8 mouse cellular contexts compared by ENCODE assay signal in genomic region chr3:107740578-107741207, GRCm38 (mm10). TPM values are rescaled to one million over a fixed set of nuclear protein-coding genes. Genes with fewer than 3 reads are reported as not detected.
DNase-seq lines count a peak whose midpoint lies in the region; ATAC-seq and TF ChIP-seq lines count a peak whose summit lies in the region.

No protein-coding gene starts in this region.

- TF ChIP-seq EP300 in lung, postnatal 0 days (IDR thresholded peaks at IDR 0.05): no peak

- no peak overlapping the region for H3K4me2 ChIP-seq in lung, postnatal 0 days (replicated peaks; ENCODE audit: low read depth, low read length)
- no peak overlapping the region for H3K4me2 ChIP-seq in embryonic facial prominence, embryonic 12.5 days (replicated peaks)
- H3K4me2 ChIP-seq in kidney, embryonic 14.5 days (replicated peaks; ENCODE audit: low read depth, low read length): no peak overlapping the region
- no peak overlapping the region for H3K4me2 ChIP-seq in stomach, embryonic 14.5 days (replicated peaks; ENCODE audit: low read depth, low read length)

- peaks cover 19% of the 10 kb centered on the region; the same call in 1 of the 2 replicates for H3K4me1 ChIP-seq in lung, postnatal 0 days (ENCODE audit: insufficient read depth, low read depth, low read length)
- peaks cover 25% of the 10 kb centered on the region for H3K4me1 ChIP-seq in embryonic facial prominence, embryonic 12.5 days
- peaks cover 56% of the 10 kb centered on the region for H3K4me1 ChIP-seq in heart, embryonic 10.5 days
- peaks cover 31% of the 10 kb centered on the region for H3K4me1 ChIP-seq in kidney, embryonic 14.5 days (ENCODE audit: control insufficient read depth, insufficient read depth, low read length)
- H3K4me1 ChIP-seq in stomach, embryonic 14.5 days (ENCODE audit: control insufficient read depth, insufficient read depth, low read length): peaks cover 28% of the 10 kb centered on the region

- no peaks in the 10 kb centered on the region for H3K36me3 ChIP-seq in lung, postnatal 0 days (ENCODE audit: insufficient read depth, low read length)
- H3K36me3 ChIP-seq in embryonic facial prominence, embryonic 12.5 days: 0 out of 2 replicates have a peak, but pooled peaks cover 2% of the 10 kb centered on the region
- H3K36me3 ChIP-seq in heart, embryonic 10.5 days: peaks cover 24% of the 10 kb centered on the region
- 0 out of 2 replicates have a peak, but pooled peaks cover 4% of the 10 kb centered on the region for H3K36me3 ChIP-seq in kidney, embryonic 14.5 days (ENCODE audit: control insufficient read depth, insufficient read depth, low read length)
- no peaks in the 10 kb centered on the region for H3K36me3 ChIP-seq in stomach, embryonic 14.5 days (ENCODE audit: control insufficient read depth, insufficient read depth, low read length)

- H3K4me3 ChIP-seq in lung, postnatal 0 days (ENCODE audit: low read depth, low read length): no peak overlapping the region
- H3K4me3 ChIP-seq in embryonic facial prominence, embryonic 12.5 days: no peak overlapping the region
- H3K4me3 ChIP-seq in heart, embryonic 10.5 days: 0 out of 2 replicates have a peak overlapping the region, but pooled peaks have one; percentile 5
- no peak overlapping the region for H3K4me3 ChIP-seq in kidney, embryonic 14.5 days (ENCODE audit: low read length)
- H3K4me3 ChIP-seq in stomach, embryonic 14.5 days (ENCODE audit: low read depth, low read length): no peak overlapping the region

- no peak for TF ChIP-seq CTCF in lung, postnatal 0 days (IDR thresholded peaks at IDR 0.05)

- WGBS in lung, postnatal 0 days: 18% methylated on average over 6 of the region's 6 CpGs
- 7% methylated on average over 6 of the region's 6 CpGs for WGBS in embryonic facial prominence, embryonic 12.5 days
- WGBS in heart, embryonic 10.5 days: 8% methylated on average over 6 of the region's 6 CpGs
- WGBS in kidney, embryonic 14.5 days: 6% methylated on average over 6 of the region's 6 CpGs
- 6% methylated on average over 6 of the region's 6 CpGs for WGBS in stomach, embryonic 14.5 days

- peak; percentile 57 for DNase-seq in lung, postnatal 0 days (ENCODE audit: low spot score)
- DNase-seq in lung, postnatal 25 days (ENCODE audit: low spot score): no peak
- DNase-seq in heart, embryonic 10.5 days (ENCODE audit: low spot score): peak; percentile 92
- DNase-seq in mesoderm, embryonic 11.5 days (ENCODE audit: low read depth, low spot score): peak; percentile 89
- no peak for DNase-seq in layer of hippocampus, postnatal 36 days

- no peaks in the 10 kb centered on the region for H3K9me3 ChIP-seq in lung, postnatal 0 days (ENCODE audit: low read length)
- H3K9me3 ChIP-seq in embryonic facial prominence, embryonic 12.5 days: no peaks in the 10 kb centered on the region
- no peaks in the 10 kb centered on the region for H3K9me3 ChIP-seq in heart, embryonic 10.5 days
- no peaks in the 10 kb centered on the region for H3K9me3 ChIP-seq in kidney, embryonic 14.5 days (ENCODE audit: control insufficient read depth, low read length)
- H3K9me3 ChIP-seq in stomach, embryonic 14.5 days (ENCODE audit: control insufficient read depth, low read depth, low read length): no peaks in the 10 kb centered on the region

- no peak overlapping the region for H3K9ac ChIP-seq in lung, postnatal 0 days (replicated peaks; ENCODE audit: low read depth)
- H3K9ac ChIP-seq in embryonic facial prominence, embryonic 12.5 days: no peak overlapping the region
- no peak overlapping the region; the same call in 1 of the 2 replicates for H3K9ac ChIP-seq in kidney, embryonic 14.5 days (ENCODE audit: low read depth, low read length)
- no peak overlapping the region for H3K9ac ChIP-seq in stomach, embryonic 14.5 days (replicated peaks; ENCODE audit: low read depth, low read length)

- H3K27ac ChIP-seq in lung, postnatal 0 days (ENCODE audit: low read length): no peak overlapping the region
- H3K27ac ChIP-seq in embryonic facial prominence, embryonic 12.5 days: peak overlapping the region; percentile 80
- H3K27ac ChIP-seq in heart, embryonic 10.5 days: peak overlapping the region; percentile 82
- peak overlapping the region; percentile 85 for H3K27ac ChIP-seq in kidney, embryonic 14.5 days (ENCODE audit: low read depth, low read length)
- H3K27ac ChIP-seq in stomach, embryonic 14.5 days (ENCODE audit: low read length): peak overlapping the region; percentile 88

- H3K27me3 ChIP-seq in lung, postnatal 0 days (replicated peaks; ENCODE audit: insufficient read depth, low read length): no peaks in the 10 kb centered on the region
- H3K27me3 ChIP-seq in embryonic facial prominence, embryonic 12.5 days: no peaks in the 10 kb centered on the region
- no peaks in the 10 kb centered on the region for H3K27me3 ChIP-seq in heart, embryonic 10.5 days (ENCODE audit: insufficient read depth, poor library complexity, severe bottlenecking)
- H3K27me3 ChIP-seq in kidney, embryonic 14.5 days (ENCODE audit: control insufficient read depth, insufficient read depth, low read length): no peaks in the 10 kb centered on the region
- H3K27me3 ChIP-seq in stomach, embryonic 14.5 days (ENCODE audit: control insufficient read depth, insufficient read depth, low read length): no peaks in the 10 kb centered on the region

- ATAC-seq in lung, postnatal 0 days: peak; percentile 70
- ATAC-seq in embryonic facial prominence, embryonic 12.5 days (ENCODE audit: insufficient number of reproducible peaks, insufficient read depth, low FRiP score, low TSS enrichment): peak; percentile 85; the same call in 1 of the 2 replicates
- peak; percentile 93 for ATAC-seq in kidney, embryonic 14.5 days (ENCODE audit: low FRiP score, low TSS enrichment)
- peak; percentile 90 for ATAC-seq in stomach, embryonic 14.5 days (ENCODE audit: insufficient number of reproducible peaks, insufficient read depth, low FRiP score, low read depth)

RNA-seq across cellular contexts. Expression of gene Csf1, which starts 19.6 kb away (rescaled TPM):
- 10.9 and 14.3 TPM in 2 replicates for polyA plus RNA-seq in lung, postnatal 0 days (2015; fragmentation: Nextera tagmentation; extraction: Ambion mirVana)
- polyA plus RNA-seq in embryonic facial prominence, embryonic 12.5 days (2016; fragmentation: Nextera tagmentation; extraction: Ambion mirVana): 7.2 TPM in 2 replicates
- 10.4 and 11.3 TPM in 2 replicates for polyA plus RNA-seq in heart, embryonic 10.5 days (2016; fragmentation: Nextera tagmentation; extraction: Ambion mirVana)
- 3.9 and 8.5 TPM in 2 replicates for polyA plus RNA-seq in kidney, embryonic 14.5 days (2014; fragmentation: Nextera tagmentation; extraction: Ambion mirVana)
- polyA plus RNA-seq in stomach, embryonic 14.5 days (2014; fragmentation: Nextera tagmentation; extraction: Ambion mirVana): 11.0 and 14.0 TPM in 2 replicates
- total RNA-seq in layer of hippocampus, postnatal 36 days (2021): 10 to 100 TPM; 19.0 to 20.1 TPM

RNA-seq across cellular contexts. Expression of gene Ahcyl1, which starts 44.3 kb away (rescaled TPM):
- polyA plus RNA-seq in lung, postnatal 0 days (2015; fragmentation: Nextera tagmentation; extraction: Ambion mirVana): 37.1 and 39.3 TPM in 2 replicates
- 110 and 119 TPM in 2 replicates for polyA plus RNA-seq in embryonic facial prominence, embryonic 12.5 days (2016; fragmentation: Nextera tagmentation; extraction: Ambion mirVana)
- polyA plus RNA-seq in heart, embryonic 10.5 days (2016; fragmentation: Nextera tagmentation; extraction: Ambion mirVana): 62.2 and 71.8 TPM in 2 replicates
- 73.8 and 119 TPM in 2 replicates for polyA plus RNA-seq in kidney, embryonic 14.5 days (2014; fragmentation: Nextera tagmentation; extraction: Ambion mirVana)
- polyA plus RNA-seq in stomach, embryonic 14.5 days (2014; fragmentation: Nextera tagmentation; extraction: Ambion mirVana): 99.5 and 103 TPM in 2 replicates
- total RNA-seq in layer of hippocampus, postnatal 36 days (2021): 100 to 1,000 TPM; 335 to 338 TPM

Comparison
In these comparisons a context has a peak if more than half of its experiments do, and no peak if none do; other contexts are left out.
1. DNase-seq: peak in lung, postnatal 0 days (single experiment), heart, embryonic 10.5 days (single experiment) and mesoderm, embryonic 11.5 days (single experiment); none in lung, postnatal 25 days (single experiment) and layer of hippocampus, postnatal 36 days (0 of 2).
2. Peak in every context shown above with its lines, with median percentiles within 50 percentile points of each other: ATAC-seq.